Mouse (Mus musculus) MEL (cell line): ENCODE results near the gene Pgap1. TPM values are rescaled to one million over a fixed set of nuclear protein-coding genes. Genes with fewer than 3 reads are reported as not detected.

Experiments used
- DNase-seq: peaks from one replicate; pipeline ENCODE4 v3.0.0; 2011; ENCODE audit warnings: low read depth, low spot score
- H3K27ac ChIP-seq: 2 replicates; pipeline ENCODE4 v1.5.1; 2012; ENCODE audit warnings: low read depth, mild to moderate bottlenecking, control low read depth, low read length, moderate library complexity; ENCODE audit not compliant: control insufficient read depth
- H3K27me3 ChIP-seq, 2 experiments: fragments of 150-350 bp in 1 of 2; sonication (generic) in 1 of 2; 2 replicates each; pipeline ENCODE4 v1.6.1; 2012; ENCODE audit warnings: low read length in 2 of 2, mild to moderate bottlenecking in 2 of 2, improper control_type of control experiment in 1 of 2, moderate library complexity in 1 of 2; ENCODE audit not compliant: insufficient read depth in 2 of 2, control insufficient read depth in 1 of 2
- H3K36me3 ChIP-seq, 2 experiments: 2 replicates each; pipeline ENCODE4 v1.6.1; 2012 to 2014; ENCODE audit warnings: low read length in 2 of 2, improper control_type of control experiment in 1 of 2, inconsistent platforms in 1 of 2, mild to moderate bottlenecking in 1 of 2; ENCODE audit not compliant: insufficient read depth in 2 of 2, control insufficient read depth in 1 of 2
- H3K4me1 ChIP-seq, 2 experiments: fragments of 150-350 bp in 1 of 2; sonication (generic) in 1 of 2; 2 replicates each; pipeline ENCODE4 v1.6.1; 2012; ENCODE audit warnings: low read length in 2 of 2, improper control_type of control experiment in 1 of 2, mild to moderate bottlenecking in 1 of 2; ENCODE audit not compliant: insufficient read depth in 2 of 2, control insufficient read depth in 1 of 2
- H3K4me3 ChIP-seq, 2 experiments: fragments of 150-350 bp in 1 of 2; sonication (generic) in 1 of 2; 2 replicates each; pipeline ENCODE4 v1.5.1; 2012; ENCODE audit warnings: low read depth in 2 of 2, low read length in 2 of 2, mild to moderate bottlenecking in 2 of 2, moderate library complexity in 2 of 2, control low read depth in 1 of 2, improper control_type of control experiment in 1 of 2; ENCODE audit not compliant: control insufficient read depth in 1 of 2, insufficient read depth in 1 of 2
- H3K79me2 ChIP-seq: 2 replicates; pipeline ENCODE4 v1.6.1; 2012; ENCODE audit warnings: mild to moderate bottlenecking, low read length, moderate library complexity; ENCODE audit not compliant: control insufficient read depth, poor library complexity, insufficient read depth
- H3K9ac ChIP-seq: 2 replicates; pipeline ENCODE4 v1.6.1; 2012; ENCODE audit warnings: low read depth, mild to moderate bottlenecking, control low read depth, low read length, moderate library complexity; ENCODE audit not compliant: control insufficient read depth, poor library complexity, severe bottlenecking
- H3K9me3 ChIP-seq: fragments of 150-350 bp; sonication (generic); replicated peaks from 2 replicates; pipeline ENCODE4 v1.6.1; 2012; ENCODE audit warnings: mild to moderate bottlenecking, low read length, improper control_type of control experiment, moderate library complexity; ENCODE audit not compliant: insufficient read depth
- CHD1 ChIP-seq: IDR thresholded peaks from 2 replicates; pipeline ENCODE4 v1.6.1; 2012; ENCODE audit warnings: low read depth, mild to moderate bottlenecking, inconsistent platforms, low read length, improper control_type of control experiment
- CHD2 ChIP-seq: IDR thresholded peaks from 2 replicates; pipeline ENCODE4 v1.6.1; 2011; ENCODE audit warnings: low read length, improper control_type of control experiment
- CTCF ChIP-seq, 3 experiments: IDR thresholded peaks in 2 of 3; conservative IDR thresholded peaks in 1 of 3; 2 replicates each; pipeline ENCODE4 v1.5.1; 2011 to 2012; ENCODE audit warnings: low read length in 3 of 3, low read depth in 2 of 3, mild to moderate bottlenecking in 2 of 3, improper control_type of control experiment in 1 of 3, inconsistent platforms in 1 of 3, mixed read lengths in 1 of 3, moderate library complexity in 1 of 3; ENCODE audit not compliant: control insufficient read depth in 1 of 3, insufficient read depth in 1 of 3, poor library complexity in 1 of 3, severe bottlenecking in 1 of 3
- EP300 ChIP-seq, 2 experiments: IDR thresholded peaks; 2 replicates each; pipeline ENCODE4 v1.6.1; 2011; ENCODE audit warnings: improper control_type of control experiment in 2 of 2, low read length in 2 of 2, low read depth in 1 of 2, mild to moderate bottlenecking in 1 of 2
- ETS1 ChIP-seq: IDR thresholded peaks from 2 replicates; pipeline ENCODE4 v1.6.1; 2012; ENCODE audit warnings: low read depth, mild to moderate bottlenecking, inconsistent platforms, low read length, improper control_type of control experiment, moderate library complexity
- HCFC1 ChIP-seq: IDR thresholded peaks from 2 replicates; pipeline ENCODE4 v1.6.1; 2012; ENCODE audit warnings: low read depth, mild to moderate bottlenecking, inconsistent platforms, low read length, improper control_type of control experiment, moderate library complexity
- JUND ChIP-seq: IDR thresholded peaks from 2 replicates; pipeline ENCODE4 v1.6.1; 2011; ENCODE audit warnings: low read depth, mild to moderate bottlenecking, improper control_type of control experiment, low read length
- MAFK ChIP-seq: IDR thresholded peaks from 2 replicates; pipeline ENCODE4 v1.6.1; 2011; ENCODE audit warnings: low read depth, mild to moderate bottlenecking, low read length, improper control_type of control experiment, borderline replicate concordance
- MAZ ChIP-seq: IDR thresholded peaks from 2 replicates; pipeline ENCODE4 v1.6.1; 2012; ENCODE audit warnings: low read depth, mild to moderate bottlenecking, inconsistent platforms, low read length, improper control_type of control experiment
- MYB ChIP-seq: IDR thresholded peaks from 2 replicates; pipeline ENCODE4 v1.6.1; 2011; ENCODE audit warnings: mild to moderate bottlenecking, low read depth, low read length, improper control_type of control experiment
- NELFE ChIP-seq: IDR thresholded peaks from 2 replicates; pipeline ENCODE4 v1.6.1; 2011; ENCODE audit warnings: low read depth, low read length, improper control_type of control experiment
- POLR2A ChIP-seq, 2 experiments: IDR thresholded peaks; 2 replicates each; pipeline ENCODE4 v1.6.1; 2011 to 2012; ENCODE audit warnings: low read length in 2 of 2, mild to moderate bottlenecking in 2 of 2, control low read depth in 1 of 2, improper control_type of control experiment in 1 of 2, low read depth in 1 of 2, moderate library complexity in 1 of 2; ENCODE audit not compliant: control insufficient read depth in 1 of 2, insufficient read depth in 1 of 2, poor library complexity in 1 of 2
- RAD21 ChIP-seq: IDR thresholded peaks from 2 replicates; pipeline ENCODE4 v1.6.1; 2011; ENCODE audit warnings: mild to moderate bottlenecking, low read depth, low read length, improper control_type of control experiment
- RCOR1 ChIP-seq: IDR thresholded peaks from 2 replicates; pipeline ENCODE4 v1.6.1; 2012; ENCODE audit warnings: low read depth, mild to moderate bottlenecking, inconsistent platforms, low read length, improper control_type of control experiment
- SMC3 ChIP-seq: IDR thresholded peaks from 2 replicates; pipeline ENCODE4 v1.6.1; 2011; ENCODE audit warnings: low read depth, low read length, improper control_type of control experiment
- TBP ChIP-seq: IDR thresholded peaks from 2 replicates; pipeline ENCODE4 v1.8.0; 2011; ENCODE audit warnings: low read depth, low read length, improper control_type of control experiment
- USF1 ChIP-seq: IDR thresholded peaks from 2 replicates; pipeline ENCODE4 v1.6.1; 2014; ENCODE audit warnings: low read depth, mild to moderate bottlenecking, inconsistent platforms, low read length, improper control_type of control experiment, moderate library complexity
- USF2 ChIP-seq, 2 experiments: IDR thresholded peaks; 2 replicates each; pipeline ENCODE4 v1.6.1; 2011 to 2012; ENCODE audit warnings: improper control_type of control experiment in 2 of 2, low read length in 2 of 2, borderline replicate concordance in 1 of 2, inconsistent platforms in 1 of 2, low read depth in 1 of 2, mild to moderate bottlenecking in 1 of 2; ENCODE audit not compliant: insufficient read depth in 1 of 2
- ZC3H11A ChIP-seq: IDR thresholded peaks from 2 replicates; pipeline ENCODE4 v1.6.1; 2012; ENCODE audit warnings: low read depth, mild to moderate bottlenecking, inconsistent platforms, low read length, improper control_type of control experiment
- ZMIZ1 ChIP-seq: IDR thresholded peaks from 2 replicates; pipeline ENCODE4 v1.6.1; 2012; ENCODE audit warnings: low read depth, mild to moderate bottlenecking, inconsistent platforms, low read length, improper control_type of control experiment, moderate library complexity
- ZNF384 ChIP-seq: IDR thresholded peaks from 2 replicates; pipeline ENCODE4 v1.6.1; 2012; ENCODE audit warnings: low read depth, mild to moderate bottlenecking, inconsistent platforms, low read length, improper control_type of control experiment
- polyA plus RNA-seq, 2 experiments: library from polyadenylated mRNA; stranded (reverse) in 1 of 2; unstranded in 1 of 2; fragments of >175 nt in 1 of 2; fragments of >200 nt in 1 of 2; gene quantifications; 2 replicates each; pipeline versions ENCODE4 v1.2.1 to v1.2.4; 2012; ENCODE audit warnings: low replicate concordance in 2 of 2, low read depth in 1 of 2; ENCODE audit not compliant: insufficient read length in 2 of 2, insufficient read depth in 1 of 2, missing spikeins in 1 of 2
- total RNA-seq: library from RNA; depleted of rRNA; stranded (reverse); fragments of 300-350 nt; gene quantifications from 2 replicates; pipeline ENCODE4 v1.2.3, GENCODE M21; 2012

Gene Pgap1
- total and polyA plus RNA-seq, 3 experiments = not detected

- H3K4me3 ChIP-seq = no peak overlapping the region
- H3K36me3 ChIP-seq = no peaks in the 10 kb centered on the region
- no peaks in the 10 kb centered on the region for H3K79me2 ChIP-seq
- H3K9ac ChIP-seq = no peak overlapping the region
- no peaks in the 10 kb centered on the region for H3K9me3 ChIP-seq
- no peak overlapping the region for H3K27ac ChIP-seq
- TF ChIP-seq CHD1 (no peak), MAFK (no peak), SMC3 (no peak), CTCF (IDR thresholded peaks at IDR 0.05 in 2 of 3, conservative IDR thresholded peaks at IDR 0.05 in 1 of 3; ENCODE audit: control insufficient read depth in 1 of 3, insufficient read depth in 1 of 3, low read depth in 2 of 3, low read length in 3 of 3, poor library complexity in 1 of 3, severe bottlenecking in 1 of 3) (no peak), RAD21 (no peak), USF1 (no peak), EP300 (IDR thresholded peaks at IDR 0.05; ENCODE audit: low read depth in 1 of 2, low read length in 2 of 2) (no peak), NELFE (no peak), ZMIZ1 (no peak), MAZ (no peak)
- TF ChIP-seq, all 39 proteins: peak for 0
- no peaks in the 10 kb centered on the region for H3K4me1 ChIP-seq
- DNase-seq = no peak
- H3K27me3 ChIP-seq = no peaks in the 10 kb centered on the region
These were observed 12.3 kb downstream of the Pgap1 start for GRCm38 (mm10) chr1:54545200-54545599.

DNA sequence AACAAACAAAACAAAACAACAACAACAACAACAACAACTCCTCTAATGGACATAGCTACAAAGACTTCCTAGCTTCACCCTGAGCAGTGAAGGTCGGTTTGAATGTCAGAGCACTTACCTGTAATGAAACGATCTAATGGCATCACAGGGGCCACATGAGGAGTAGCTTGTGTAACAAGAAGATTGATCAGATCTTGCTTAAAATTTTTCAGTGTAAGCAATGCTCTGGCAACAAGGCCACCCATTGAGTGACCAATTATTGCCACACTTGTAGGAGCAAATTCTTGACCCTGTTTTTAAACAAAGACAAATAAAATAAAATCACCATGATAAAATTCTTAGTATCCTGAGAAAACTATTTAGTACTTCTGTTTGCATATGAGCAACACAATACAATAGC, 14.6 kb downstream of the Pgap1 start:
- Histone ChIP-seq H3K4me1 (no peaks in the 10 kb centered on the region), H3K79me2 (no peaks in the 10 kb centered on the region), H3K9me3 (no peaks in the 10 kb centered on the region), H3K27me3 (no peaks in the 10 kb centered on the region), H3K4me3 (no peak overlapping the region), H3K27ac (no peak overlapping the region), H3K9ac (no peak overlapping the region), H3K36me3 (no peaks in the 10 kb centered on the region)
- DNase-seq = no peak
- TF ChIP-seq RCOR1 (no peak), SMC3 (no peak), TBP (no peak), CHD2 (no peak), RAD21 (no peak), MYB (no peak), ETS1 (no peak), USF2 (IDR thresholded peaks at IDR 0.05; ENCODE audit: borderline replicate concordance in 1 of 2, insufficient read depth in 1 of 2, low read depth in 1 of 2, low read length in 2 of 2) (no peak), JUND (no peak), USF1 (no peak), ZNF384 (no peak), HCFC1 (no peak), ZC3H11A (no peak), CHD1 (no peak), MAFK (no peak), MAZ (no peak), POLR2A (IDR thresholded peaks at IDR 0.05; ENCODE audit: control insufficient read depth in 1 of 2, insufficient read depth in 1 of 2, low read depth in 1 of 2, low read length in 2 of 2, poor library complexity in 1 of 2) (no peak)
